Mouse (Mus musculus) forebrain, postnatal 0 days (tissue): ENCODE results near the gene Dlk1. TPM values are rescaled to one million over a fixed set of nuclear protein-coding genes. Genes with fewer than 3 reads are reported as not detected.

Experiments
- ATAC-seq: fragments of 200-750 bp; cut with Nextera tagmentation; 2 replicates; pipeline ENCODE4 v1.8.0; 2017; ENCODE audit warnings: mild to moderate bottlenecking, moderate library complexity
- DNase-seq: peaks from one replicate; pipeline ENCODE4 v3.0.0-alpha.2; 2015
- H3K27ac ChIP-seq: fragments of 300-500 bp; sonication (generic); 2 replicates; pipeline ENCODE4 v1.5.1; 2014; ENCODE audit warnings: low read depth, mild to moderate bottlenecking, antibody characterized with exemption, low read length, moderate library complexity, mixed read lengths
- H3K27me3 ChIP-seq: fragments of 300-500 bp; sonication (generic); 2 replicates; pipeline ENCODE4 v1.6.1; 2014; ENCODE audit warnings: mild to moderate bottlenecking, low read length, mixed read lengths; ENCODE audit not compliant: insufficient read depth
- H3K36me3 ChIP-seq: fragments of 300-500 bp; sonication (generic); 2 replicates; pipeline ENCODE4 v1.6.1; 2014; ENCODE audit warnings: mild to moderate bottlenecking, moderate library complexity; ENCODE audit not compliant: insufficient read depth
- H3K4me1 ChIP-seq: fragments of 300-500 bp; sonication (generic); 2 replicates; pipeline ENCODE4 v1.6.1; 2014; ENCODE audit warnings: antibody characterized with exemption; ENCODE audit not compliant: insufficient read depth
- H3K4me2 ChIP-seq: fragments of 300-500 bp; sonication (generic); 2 replicates; pipeline ENCODE4 v1.6.1; 2014; ENCODE audit warnings: low read depth, mild to moderate bottlenecking, moderate library complexity
- H3K4me3 ChIP-seq: fragments of 300-500 bp; sonication (generic); 2 replicates; pipeline ENCODE4 v1.5.1; 2014; ENCODE audit warnings: low read depth, low read length, mixed read lengths
- H3K9ac ChIP-seq: fragments of 300-500 bp; sonication (generic); 2 replicates; pipeline ENCODE4 v1.6.1; 2014; ENCODE audit warnings: mild to moderate bottlenecking
- H3K9me3 ChIP-seq: fragments of 300-500 bp; sonication (generic); 2 replicates; pipeline ENCODE4 v1.6.1; 2016; ENCODE audit warnings: low read length
- CTCF ChIP-seq: sonication (generic); IDR thresholded peaks from 2 replicates; pipeline ENCODE4 v1.5.1; 2016; ENCODE audit warnings: antibody characterized with exemption, control low read depth, low read depth
- WGBS: fragments of 180-500 bp; shearing (Covaris S2); extraction: QIAGEN DNeasy Blood & Tissue Kit; methylation state at CpG from one replicate; pipeline ENCODE4 v1.1.7; 2014; 5-methylcytosine and 5-hydroxymethylcytosine counted together
- polyA plus RNA-seq: library from polyadenylated mRNA; unstranded; fragments of >200 nt; fragmentation: Nextera tagmentation; extraction: Ambion mirVana; gene quantifications from 2 replicates; pipeline ENCODE4 v1.2.1, GENCODE M21; 2015
- total RNA-seq: library from RNA; depleted of rRNA; stranded (reverse); fragments of >200 nt; gene quantifications from 2 replicates; pipeline ENCODE4 v1.2.3, GENCODE M21; 2014; rRNA removed

Gene Dlk1
- total and polyA plus RNA-seq, 2 experiments from 2014 or later, result 18.8 to 35.8 TPM

- Histone ChIP-seq H3K4me3 (no peak overlapping the region), H3K36me3 (no peaks in the 10 kb centered on the region), H3K9me3 (no peaks in the 10 kb centered on the region), H3K27ac (no peak overlapping the region), H3K9ac (no peak overlapping the region), H3K27me3 (no peaks in the 10 kb centered on the region; the same call in 1 of the 2 replicates), H3K4me1 (no peaks in the 10 kb centered on the region), H3K4me2 (no peak overlapping the region)
- no peak for TF ChIP-seq CTCF
- DNase-seq (no peak), ATAC-seq (no peak)
- 60% methylated on average over 13 of the region's 13 CpGs for WGBS
Measured at GRCm38 (mm10) chr12:109512151-109512907, 59.7 kb downstream of the Dlk1 start.

Other genes with a start within 250 kb of the Dlk1 start
- gene Rtl1, start 147.5 kb downstream of the Dlk1 start, total RNA-seq, result 0.23 and 0.57 TPM in 2 replicates
- gene Rtl1, start 147.5 kb downstream of the Dlk1 start, polyA plus RNA-seq, result 0.10 and 0.30 TPM in 2 replicates